Mouse (Mus musculus) hindbrain, postnatal 0 days (tissue): ENCODE results near the gene Ephb1. TPM values are rescaled to one million over a fixed set of nuclear protein-coding genes. Genes with fewer than 3 reads are reported as not detected.

ENCODE experiments used
- ATAC-seq: fragments of 200-750 bp; cut with Nextera tagmentation; 2 replicates; pipeline ENCODE4 v1.8.0; 2017; ENCODE audit warnings: mild to moderate bottlenecking, moderate TSS enrichment, moderate library complexity
- DNase-seq: peaks from one replicate; pipeline ENCODE4 v3.0.0-alpha.2; 2015; ENCODE audit warnings: low spot score
- H3K27ac ChIP-seq: fragments of 300-500 bp; sonication (generic); 2 replicates; pipeline ENCODE4 v1.5.1; 2014; ENCODE audit warnings: mild to moderate bottlenecking
- H3K27me3 ChIP-seq: fragments of 300-500 bp; sonication (generic); 2 replicates; pipeline ENCODE4 v1.6.1; 2014; ENCODE audit warnings: low read length, mixed read lengths; ENCODE audit not compliant: insufficient read depth
- H3K36me3 ChIP-seq: fragments of 300-500 bp; sonication (generic); 2 replicates; pipeline ENCODE4 v1.6.1; 2014; ENCODE audit warnings: low read length, mixed read lengths; ENCODE audit not compliant: insufficient read depth
- H3K4me1 ChIP-seq: fragments of 300-500 bp; sonication (generic); 2 replicates; pipeline ENCODE4 v1.6.1; 2014; ENCODE audit warnings: antibody characterized with exemption, low read length, mixed read lengths; ENCODE audit not compliant: insufficient read depth
- H3K4me2 ChIP-seq: fragments of 300-500 bp; sonication (generic); 2 replicates; pipeline ENCODE4 v1.6.1; 2014; ENCODE audit warnings: low read depth, mild to moderate bottlenecking, low read length, moderate library complexity, mixed read lengths
- H3K4me3 ChIP-seq: fragments of 300-500 bp; sonication (generic); 2 replicates; pipeline ENCODE4 v1.5.1; 2014; ENCODE audit warnings: low read length
- H3K9ac ChIP-seq: fragments of 300-500 bp; sonication (generic); replicated peaks from 2 replicates; pipeline ENCODE4 v1.6.1; 2014; ENCODE audit warnings: mild to moderate bottlenecking, low read length, moderate library complexity, mixed read lengths
- H3K9me3 ChIP-seq: fragments of 300-500 bp; sonication (generic); 2 replicates; pipeline ENCODE4 v1.6.1; 2016; ENCODE audit warnings: low read length, mixed read lengths
- CTCF ChIP-seq: IDR thresholded peaks from 2 replicates; pipeline ENCODE4 v1.5.1; 2016; ENCODE audit warnings: antibody characterized with exemption, control low read depth, low read depth
- WGBS: fragments of 180-500 bp; shearing (Covaris S2); extraction: QIAGEN DNeasy Blood & Tissue Kit; methylation state at CpG from one replicate; pipeline ENCODE4 v1.1.7; 2014; 5-methylcytosine and 5-hydroxymethylcytosine counted together
- polyA plus RNA-seq: library from polyadenylated mRNA; unstranded; fragments of >200 nt; fragmentation: Nextera tagmentation; extraction: Ambion mirVana; gene quantifications from 2 replicates; pipeline ENCODE4 v1.2.1, GENCODE M21; 2015
- total RNA-seq: library from RNA; depleted of rRNA; stranded (reverse); fragments of >200 nt; gene quantifications from 2 replicates; pipeline ENCODE4 v1.2.3, GENCODE M21; 2014

Gene Ephb1
- total and polyA plus RNA-seq, 2 experiments from 2014 or later: 39.6 to 50.3 TPM

- DNase-seq: no peak
- no peak overlapping the region for H3K4me2 ChIP-seq
- WGBS: 83% methylated on average over 2 of the region's 2 CpGs
- H3K4me1 ChIP-seq: peaks cover 3% of the 10 kb centered on the region; the same call in 1 of the 2 replicates
- no peak for ATAC-seq
- no peaks in the 10 kb centered on the region for H3K27me3 ChIP-seq
- TF ChIP-seq CTCF: no peak
- no peaks in the 10 kb centered on the region for H3K36me3 ChIP-seq
- no peak overlapping the region for H3K27ac ChIP-seq
- H3K4me3 ChIP-seq: no peak overlapping the region
- H3K9ac ChIP-seq: no peak overlapping the region
- H3K9me3 ChIP-seq: no peaks in the 10 kb centered on the region
These were observed 174.4 kb downstream of the Ephb1 start for GRCm38 (mm10) chr9:102180070-102180469.

- Histone ChIP-seq H3K4me1 (no peaks in the 10 kb centered on the region), H3K4me3 (no peak overlapping the region), H3K9ac (no peak overlapping the region), H3K27me3 (no peaks in the 10 kb centered on the region), H3K36me3 (no peaks in the 10 kb centered on the region), H3K4me2 (no peak overlapping the region), H3K27ac (no peak overlapping the region), H3K9me3 (no peaks in the 10 kb centered on the region)
- peak; percentile 49 for DNase-seq
- ATAC-seq: peak; percentile 71
- 50% methylated on average over 7 of the region's 7 CpGs for WGBS
- no peak for TF ChIP-seq CTCF
These were observed 184.8 kb downstream of the Ephb1 start for GRCm38 (mm10) chr9:102169706-102170105.

GRCm38 (mm10) chr9:102155876-102156275 lies 198.6 kb downstream of the Ephb1 start:
- TF ChIP-seq CTCF: no peak
- Histone ChIP-seq H3K4me1 (no peaks in the 10 kb centered on the region), H3K4me3 (no peak overlapping the region), H3K27me3 (no peaks in the 10 kb centered on the region), H3K9ac (no peak overlapping the region), H3K9me3 (no peaks in the 10 kb centered on the region), H3K27ac (no peak overlapping the region), H3K4me2 (no peak overlapping the region), H3K36me3 (no peaks in the 10 kb centered on the region)
- ATAC-seq (no peak), DNase-seq (no peak)
- 64% methylated on average over 3 of the region's 3 CpGs for WGBS

- 91% methylated on average over 4 of the region's 4 CpGs for WGBS
- ATAC-seq: no peak
- H3K4me3 ChIP-seq: no peak overlapping the region
- no peak for DNase-seq
- no peaks in the 10 kb centered on the region for H3K9me3 ChIP-seq
- 0 out of 2 replicates have a peak, but pooled peaks cover 6% of the 10 kb centered on the region for H3K4me1 ChIP-seq
- no peaks in the 10 kb centered on the region for H3K36me3 ChIP-seq
- no peaks in the 10 kb centered on the region for H3K27me3 ChIP-seq
- H3K27ac ChIP-seq: peak overlapping the region; percentile 52; the same call in 1 of the 2 replicates
- no peak overlapping the region for H3K9ac ChIP-seq
- TF ChIP-seq CTCF: no peak
- no peak overlapping the region for H3K4me2 ChIP-seq
These were observed 215.3 kb downstream of the Ephb1 start for GRCm38 (mm10) chr9:102139181-102139580.

- Histone ChIP-seq H3K27ac (peak overlapping the region; percentile 52; the same call in 1 of the 2 replicates), H3K9ac (no peak overlapping the region)
- ATAC-seq: no peak
These were observed 215.8 kb downstream of the Ephb1 start for GRCm38 (mm10) chr9:102138671-102139070.

GRCm38 (mm10) chr9:102138187-102138586 lies 216.3 kb downstream of the Ephb1 start:
- TF ChIP-seq CTCF: no peak
- DNase-seq: no peak

More at GRCm38 (mm10) chr9:102138671-102139070, 215.8 kb downstream of the Ephb1 start:
- H3K4me1 ChIP-seq: 0 out of 2 replicates have a peak, but pooled peaks cover 6% of the 10 kb centered on the region
- TF ChIP-seq CTCF: no peak
- H3K4me3 ChIP-seq: no peak overlapping the region
- no peaks in the 10 kb centered on the region for H3K36me3 ChIP-seq
- H3K4me2 ChIP-seq: no peak overlapping the region
- no peak for DNase-seq
- H3K27me3 ChIP-seq: no peaks in the 10 kb centered on the region
- WGBS: 49% methylated on average over 7 of the region's 7 CpGs
- no peaks in the 10 kb centered on the region for H3K9me3 ChIP-seq

GRCm38 (mm10) chr9:102130506-102130905 lies 224.0 kb downstream of the Ephb1 start:
- ATAC-seq: no peak
- no peak overlapping the region for H3K27ac ChIP-seq

More at GRCm38 (mm10) chr9:102138187-102138586, 216.3 kb downstream of the Ephb1 start:
- no peak for ATAC-seq
- Histone ChIP-seq H3K27me3 (no peaks in the 10 kb centered on the region), H3K9me3 (no peaks in the 10 kb centered on the region), H3K36me3 (no peaks in the 10 kb centered on the region), H3K4me1 (0 out of 2 replicates have a peak, but pooled peaks cover 6% of the 10 kb centered on the region), H3K4me2 (no peak overlapping the region), H3K9ac (no peak overlapping the region), H3K4me3 (no peak overlapping the region), H3K27ac (no peak overlapping the region)

More at GRCm38 (mm10) chr9:102130506-102130905, 224.0 kb downstream of the Ephb1 start:
- Histone ChIP-seq H3K36me3 (no peaks in the 10 kb centered on the region), H3K9me3 (no peaks in the 10 kb centered on the region), H3K27me3 (no peaks in the 10 kb centered on the region), H3K4me2 (no peak overlapping the region), H3K4me1 (no peaks in the 10 kb centered on the region), H3K4me3 (no peak overlapping the region), H3K9ac (no peak overlapping the region)
- no peak for DNase-seq
- no peak for TF ChIP-seq CTCF
